Mouse (Mus musculus) liver, embryonic 14.5 days (tissue): ENCODE results near the gene Pde6c. TPM values are rescaled to one million over a fixed set of nuclear protein-coding genes. Genes with fewer than 3 reads are reported as not detected.

Source experiments
- ATAC-seq: fragments of 200-750 bp; cut with Nextera tagmentation; 2 replicates; pipeline ENCODE4 v1.8.0; 2017; ENCODE audit warnings: moderate number of reproducible peaks, mild to moderate bottlenecking, moderate library complexity; ENCODE audit not compliant: insufficient read depth
- DNase-seq, 3 experiments: peaks; one replicate each; pipeline ENCODE4 v3.0.0-alpha.2; 2012 to 2013; ENCODE audit warnings: low read depth in 3 of 3, low spot score in 3 of 3
- H3K27ac ChIP-seq: fragments of 300-500 bp; sonication (generic); 2 replicates; pipeline ENCODE4 v1.5.1; 2014; ENCODE audit warnings: moderate library complexity, mild to moderate bottlenecking, control low read depth, inconsistent platforms
- H3K27me3 ChIP-seq: fragments of 300-500 bp; sonication (generic); 2 replicates; pipeline ENCODE4 v1.6.1; 2014; ENCODE audit warnings: mild to moderate bottlenecking, low read length, moderate library complexity; ENCODE audit not compliant: control insufficient read depth, insufficient read depth
- H3K36me3 ChIP-seq: fragments of 300-500 bp; sonication (generic); replicated peaks from 2 replicates; pipeline ENCODE4 v1.6.1; 2014; ENCODE audit warnings: low read depth; ENCODE audit not compliant: control insufficient read depth, insufficient read depth
- H3K4me1 ChIP-seq, 2 experiments: fragments of 200-500 bp in 1 of 2; fragments of 300-500 bp in 1 of 2; sonication (generic) in 1 of 2; replicated peaks; 2 replicates each; pipeline ENCODE4 v1.6.1; 2012 to 2014; ENCODE audit warnings: antibody characterized with exemption in 1 of 2, inconsistent platforms in 1 of 2, low read length in 1 of 2; ENCODE audit not compliant: control insufficient read depth in 2 of 2, insufficient read depth in 2 of 2
- H3K4me2 ChIP-seq: fragments of 300-500 bp; sonication (generic); 2 replicates; pipeline ENCODE4 v1.6.1; 2014; ENCODE audit warnings: low read depth, mild to moderate bottlenecking, control low read depth, moderate library complexity
- H3K4me3 ChIP-seq, 2 experiments: fragments of 200-500 bp in 1 of 2; fragments of 300-500 bp in 1 of 2; sonication (generic) in 1 of 2; 2 replicates each; pipeline ENCODE4 v1.5.1; 2012 to 2014; ENCODE audit warnings: low read depth in 2 of 2, low read length in 2 of 2, mild to moderate bottlenecking in 2 of 2, control low read depth in 1 of 2, inconsistent platforms in 1 of 2, moderate library complexity in 1 of 2; ENCODE audit not compliant: insufficient read depth in 1 of 2
- H3K9ac ChIP-seq: fragments of 300-500 bp; sonication (generic); replicated peaks from 2 replicates; pipeline ENCODE4 v1.6.1; 2014; ENCODE audit warnings: mild to moderate bottlenecking, control low read depth, moderate library complexity
- H3K9me3 ChIP-seq: fragments of 300-500 bp; sonication (generic); 2 replicates; pipeline ENCODE4 v1.6.1; 2016; ENCODE audit warnings: low read length, mixed read lengths; ENCODE audit not compliant: control insufficient read depth
- CTCF ChIP-seq: IDR thresholded peaks from 2 replicates; pipeline ENCODE4 v1.5.1; 2016; ENCODE audit warnings: antibody characterized with exemption, low read depth, control low read depth
- EP300 ChIP-seq: IDR thresholded peaks from 2 replicates; pipeline ENCODE4 v1.6.1; 2016; ENCODE audit warnings: antibody characterized with exemption, low read depth
- WGBS: fragments of 180-500 bp; shearing (Covaris S2); extraction: QIAGEN DNeasy Blood & Tissue Kit; methylation state at CpG from one replicate; pipeline ENCODE4 v1.1.7; 2014; ENCODE audit not compliant: insufficient replicate concordance; 5-methylcytosine and 5-hydroxymethylcytosine counted together
- polyA plus RNA-seq, 2 experiments: library from polyadenylated mRNA; depleted of rRNA in 1 of 2; stranded (reverse) in 1 of 2; unstranded in 1 of 2; fragments of >200 nt; fragmentation: Nextera tagmentation in 1 of 2; extraction: Ambion mirVana in 1 of 2; gene quantifications; 2 replicates each; pipeline versions ENCODE4 v1.2.1 to v1.2.3; 2012 to 2014

Gene Pde6c
- polyA plus RNA-seq, 2 experiments, result 4.1 to 4.2 TPM

- ATAC-seq, result no peak
- Histone ChIP-seq H3K27me3 (no peaks in the 10 kb centered on the region), H3K36me3 (no peaks in the 10 kb centered on the region; the same call in 1 of the 2 replicates), H3K9ac (no peak overlapping the region), H3K4me1 (no peaks in the 10 kb centered on the region), H3K27ac (no peak overlapping the region), H3K9me3 (no peaks in the 10 kb centered on the region), H3K4me2 (no peak overlapping the region), H3K4me3 (no peak overlapping the region)
- no peak for TF ChIP-seq EP300
- TF ChIP-seq CTCF, result peak; percentile 6; the same call in 1 of the 2 replicates
- 80% methylated on average over 5 of the region's 5 CpGs for WGBS
- no peak for DNase-seq
Observed at GRCm38 (mm10) chr19:38198731-38199130, 66.2 kb downstream of the Pde6c start.

- Histone ChIP-seq H3K4me1 (no peaks in the 10 kb centered on the region), H3K4me3 (no peak overlapping the region), H3K9me3 (no peaks in the 10 kb centered on the region), H3K27ac (no peak overlapping the region), H3K4me2 (no peak overlapping the region), H3K27me3 (no peaks in the 10 kb centered on the region), H3K36me3 (no peaks in the 10 kb centered on the region), H3K9ac (no peak overlapping the region)
- TF ChIP-seq EP300 (no peak), CTCF (peak; percentile 59)
- ATAC-seq (no peak), DNase-seq (no peak)
- 50% methylated on average over 9 of the region's 9 CpGs for WGBS
Observed at GRCm38 (mm10) chr19:38206669-38207068, 74.1 kb downstream of the Pde6c start.

GRCm38 (mm10) chr19:38217696-38218095 lies 85.1 kb downstream of the Pde6c start:
- Histone ChIP-seq H3K4me1 (no peaks in the 10 kb centered on the region), H3K9me3 (no peaks in the 10 kb centered on the region), H3K9ac (no peak overlapping the region), H3K27ac (no peak overlapping the region), H3K4me3 (no peak overlapping the region), H3K27me3 (no peaks in the 10 kb centered on the region), H3K36me3 (peaks cover 2% of the 10 kb centered on the region; the same call in 1 of the 2 replicates), H3K4me2 (no peak overlapping the region)
- ATAC-seq (no peak), DNase-seq (no peak)
- TF ChIP-seq CTCF, result no peak
- TF ChIP-seq EP300, result no peak
- WGBS, result 85% methylated on average over 3 of the region's 3 CpGs

- peak overlapping the region; percentile 83 for H3K4me2 ChIP-seq
- H3K4me1 ChIP-seq, result peaks cover 10% of the 10 kb centered on the region in 2 experiments
- no peaks in the 10 kb centered on the region for H3K36me3 ChIP-seq
- H3K27ac ChIP-seq, result no peak overlapping the region; the same call in 1 of the 2 replicates
- H3K9me3 ChIP-seq, result no peaks in the 10 kb centered on the region
- 6% methylated on average over 12 of the region's 12 CpGs for WGBS
- peak overlapping the region; percentile 78 to 85 for H3K4me3 ChIP-seq
- H3K27me3 ChIP-seq, result no peaks in the 10 kb centered on the region
- DNase-seq (no peak), ATAC-seq (peak; percentile 47; the same call in 1 of the 2 replicates)
- TF ChIP-seq CTCF (no peak), EP300 (no peak)
- H3K9ac ChIP-seq, result peak overlapping the region; percentile 77
Observed at GRCm38 (mm10) chr19:38223356-38223904, 90.8 kb downstream of the Pde6c start.

- H3K4me1 ChIP-seq, result peaks cover 10% of the 10 kb centered on the region in 2 experiments
- no peaks in the 10 kb centered on the region for H3K36me3 ChIP-seq
- peak within 1 kb of the TSS; percentile 78 to 85 for H3K4me3 ChIP-seq
- H3K9ac ChIP-seq, result peak within 1 kb of the TSS; percentile 77
- H3K4me2 ChIP-seq, result peak within 1 kb of the TSS; percentile 83
- peak within 1 kb of the TSS; percentile 42; the same call in 1 of the 2 replicates for H3K27ac ChIP-seq
- peak; percentile 99 for ATAC-seq
- H3K9me3 ChIP-seq, result no peaks in the 10 kb centered on the region
- DNase-seq, result peak; percentile 66 to 72 (median 67)
- under 1% methylated on average over 49 of the region's 49 CpGs for WGBS
- no peaks in the 10 kb centered on the region for H3K27me3 ChIP-seq
- TF ChIP-seq EP300 (no peak), CTCF (peak; percentile 36)
Observed at GRCm38 (mm10) chr19:38223905-38224684, 91.5 kb downstream of the Pde6c start, which contains the start of gene Fra10ac1. Fra10ac1 (minus strand) TSS chr19:38224156.
